Mouse (Mus musculus) C2C12 (cell line): ENCODE results near the gene Chrnd. TPM values are rescaled to one million over a fixed set of nuclear protein-coding genes. Genes with fewer than 3 reads are reported as not detected.

Source experiments
- H3K27me3 ChIP-seq: one replicate; pipeline ENCODE4 v1.6.1; 2011; ENCODE audit not compliant: control insufficient read depth, insufficient read depth, insufficient read length
- H3K36me3 ChIP-seq: one replicate; pipeline ENCODE4 v1.6.1; 2011; ENCODE audit not compliant: control insufficient read depth, insufficient read depth
- H3K4me3 ChIP-seq: one replicate; pipeline ENCODE4 v1.5.1; 2011; ENCODE audit warnings: mild to moderate bottlenecking, control low read depth; ENCODE audit not compliant: poor library complexity, insufficient read depth, severe bottlenecking
- H3K79me2 ChIP-seq: one replicate; pipeline ENCODE4 v1.6.1; 2011; ENCODE audit not compliant: control insufficient read depth, insufficient read depth
- H3K79me3 ChIP-seq: one replicate; pipeline ENCODE4 v1.6.1; 2011; ENCODE audit warnings: low read depth, control low read depth
- H3ac ChIP-seq: one replicate; pipeline ENCODE3; 2011; ENCODE audit warnings: low read depth; ENCODE audit not compliant: control insufficient read depth, insufficient read length
- CEBPB ChIP-seq: IDR thresholded peaks from one replicate; pipeline ENCODE4 v1.6.1; 2011; ENCODE audit warnings: low read depth, mild to moderate bottlenecking, control low read depth, moderate library complexity
- CTCF ChIP-seq: IDR thresholded peaks from one replicate; pipeline ENCODE4 v1.5.1; 2011; ENCODE audit not compliant: control insufficient read depth, insufficient read depth, insufficient read length
- FOSL1 ChIP-seq: IDR thresholded peaks from one replicate; pipeline ENCODE4 v1.8.0; 2011; ENCODE audit warnings: mild to moderate bottlenecking, low read length; ENCODE audit not compliant: poor library complexity, insufficient read depth, severe bottlenecking
- MAX ChIP-seq: IDR thresholded peaks from one replicate; pipeline ENCODE4 v1.6.1; 2011; ENCODE audit warnings: mild to moderate bottlenecking, control low read depth
- MYOD1 ChIP-seq: IDR thresholded peaks from one replicate; pipeline ENCODE4 v1.6.1; 2011; ENCODE audit warnings: low read depth; ENCODE audit not compliant: control insufficient read depth, insufficient read length
- MYOG ChIP-seq: IDR thresholded peaks from one replicate; pipeline ENCODE4 v1.6.1; 2011; ENCODE audit not compliant: control insufficient read depth, insufficient read length; ENCODE audit errors: extremely low read depth
- USF1 ChIP-seq: IDR thresholded peaks from one replicate; pipeline ENCODE4 v1.6.1; 2011; ENCODE audit warnings: low read depth, mild to moderate bottlenecking, control low read depth, moderate library complexity
- polyA plus RNA-seq: library from polyadenylated mRNA; unstranded; fragments of >200 nt; fragmentation: generic; extraction: Trizol; gene quantifications from one replicate; pipeline ENCODE4 v1.2.1, GENCODE M21; 2012; ENCODE audit warnings: missing spikeins

Gene Chrnd
- polyA plus RNA-seq, 1 experiment, result 7.4 TPM

GRCm38 (mm10) chr1:87186261-87187036 lies 4.0 kb upstream of the Chrnd start:
- Histone ChIP-seq H3K79me2 (no peaks in the 10 kb centered on the region), H3K36me3 (no peaks in the 10 kb centered on the region), H3ac (peak overlapping the region; percentile 77), H3K4me3 (no peak overlapping the region), H3K79me3 (no peaks in the 10 kb centered on the region), H3K27me3 (no peaks in the 10 kb centered on the region)
- TF ChIP-seq CTCF, result no peak
- TF ChIP-seq CEBPB, result no peak
- TF ChIP-seq MYOD1, result no peak
- no peak for TF ChIP-seq MYOG
- no peak for TF ChIP-seq USF1
- TF ChIP-seq FOSL1, result no peak
- TF ChIP-seq MAX, result no peak

GRCm38 (mm10) chr1:87187037-87187355 lies 3.4 kb upstream of the Chrnd start:
- Histone ChIP-seq H3K27me3 (no peaks in the 10 kb centered on the region), H3ac (peak overlapping the region; percentile 77), H3K36me3 (no peaks in the 10 kb centered on the region), H3K79me3 (no peaks in the 10 kb centered on the region), H3K79me2 (no peaks in the 10 kb centered on the region), H3K4me3 (no peak overlapping the region)
- TF ChIP-seq FOSL1 (no peak), MYOD1 (no peak), CTCF (peak; percentile 70)

- Histone ChIP-seq H3K4me3 (no peak overlapping the region), H3K27me3 (no peaks in the 10 kb centered on the region), H3K79me3 (no peaks in the 10 kb centered on the region), H3K79me2 (no peaks in the 10 kb centered on the region), H3K36me3 (no peaks in the 10 kb centered on the region), H3ac (no peak overlapping the region)
- TF ChIP-seq USF1, result no peak
- TF ChIP-seq CTCF, result no peak
- no peak for TF ChIP-seq FOSL1
- no peak for TF ChIP-seq MAX
- TF ChIP-seq MYOD1, result no peak
- no peak for TF ChIP-seq CEBPB
These were observed 6.9 kb downstream of the Chrnd start for GRCm38 (mm10) chr1:87197296-87197695.

- no peaks in the 10 kb centered on the region for H3K79me2 ChIP-seq
- H3K79me3 ChIP-seq, result no peaks in the 10 kb centered on the region
These were observed 8.0 kb downstream of the Chrnd start for GRCm38 (mm10) chr1:87198119-87199065.

GRCm38 (mm10) chr1:87200811-87201210 lies 10.4 kb downstream of the Chrnd start:
- TF ChIP-seq MAX (no peak), FOSL1 (no peak), MYOD1 (no peak), MYOG (no peak), USF1 (no peak), CEBPB (no peak), CTCF (no peak)
- no peaks in the 10 kb centered on the region for H3K27me3 ChIP-seq
- H3K4me3 ChIP-seq, result no peak overlapping the region
- no peak overlapping the region for H3ac ChIP-seq
- no peaks in the 10 kb centered on the region for H3K79me2 ChIP-seq
- no peaks in the 10 kb centered on the region for H3K36me3 ChIP-seq
- H3K79me3 ChIP-seq, result no peaks in the 10 kb centered on the region

More at GRCm38 (mm10) chr1:87198119-87199065, 8.0 kb downstream of the Chrnd start:
- no peak overlapping the region for H3K4me3 ChIP-seq
- no peaks in the 10 kb centered on the region for H3K36me3 ChIP-seq
- no peaks in the 10 kb centered on the region for H3K27me3 ChIP-seq
- no peak for TF ChIP-seq FOSL1
- H3ac ChIP-seq, result no peak overlapping the region

GRCm38 (mm10) chr1:87201848-87202247 lies 11.4 kb downstream of the Chrnd start:
- no peaks in the 10 kb centered on the region for H3K79me3 ChIP-seq
- no peaks in the 10 kb centered on the region for H3K79me2 ChIP-seq
- TF ChIP-seq CEBPB (no peak), MYOD1 (no peak), USF1 (no peak), FOSL1 (no peak), CTCF (no peak), MAX (no peak), MYOG (no peak)
- no peak overlapping the region for H3K4me3 ChIP-seq
- no peaks in the 10 kb centered on the region for H3K27me3 ChIP-seq
- H3ac ChIP-seq, result no peak overlapping the region
- H3K36me3 ChIP-seq, result no peaks in the 10 kb centered on the region
